Mouse (Mus musculus) left cerebral cortex, postnatal 25 days (tissue): ENCODE measurements around the gene Pbld1. TPM values are rescaled to one million over a fixed set of nuclear protein-coding genes. Genes with fewer than 3 reads are reported as not detected.

Experiments used
- DNase-seq, 2 experiments: peaks; one replicate each; pipeline ENCODE4 v3.0.0; 2022; ENCODE audit warnings: low spot score in 2 of 2, mixed read lengths in 1 of 2
- intact Hi-C: fragments of 180-260 bp; cut with DNase I; formaldehyde crosslinking; loops from one replicate; pipeline ENCODE4 v1.15.1; 2025
- total RNA-seq, 2 experiments: library from RNA; stranded (reverse); gene quantifications; 2 replicates each; pipeline ENCODE4 v1.2.3; 2021

Gene Pbld1
- total RNA-seq, 2 experiments from 2014 or later = 0.46 to 0.78 TPM

DNA sequence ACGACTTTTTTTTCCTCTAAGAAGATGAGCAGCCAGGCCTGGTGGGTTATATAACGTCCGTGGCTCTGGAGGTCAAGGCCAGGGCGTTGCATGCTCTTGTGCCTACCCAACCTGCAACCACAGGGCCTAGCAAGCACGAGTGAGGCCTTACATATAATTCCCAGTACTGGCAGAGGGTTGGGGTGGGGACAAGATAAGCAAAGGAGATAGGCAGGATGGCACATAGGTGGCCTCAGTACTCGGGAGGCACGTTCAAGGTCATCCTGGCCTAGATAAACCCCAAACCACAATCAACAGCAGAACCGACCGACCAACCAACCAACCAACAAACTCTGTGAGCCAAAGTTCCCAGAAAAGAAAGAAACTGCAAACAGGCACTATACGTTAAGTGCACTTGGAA lies 26.3 kb downstream of the Pbld1 start:
- intact Hi-C loops = loop anchor here (10.0 kb wide), 1 partner anchor 272 kb away; no protein-coding TSS in a partner anchor
- DNase-seq = no peak

GRCm38 (mm10) chr10:63089103-63089757 lies 29.3 kb downstream of the Pbld1 start:
- intact Hi-C loops = loop anchor here (10.0 kb wide), 1 partner anchor 274 kb away; no protein-coding TSS in a partner anchor
- no peak for DNase-seq

DNA sequence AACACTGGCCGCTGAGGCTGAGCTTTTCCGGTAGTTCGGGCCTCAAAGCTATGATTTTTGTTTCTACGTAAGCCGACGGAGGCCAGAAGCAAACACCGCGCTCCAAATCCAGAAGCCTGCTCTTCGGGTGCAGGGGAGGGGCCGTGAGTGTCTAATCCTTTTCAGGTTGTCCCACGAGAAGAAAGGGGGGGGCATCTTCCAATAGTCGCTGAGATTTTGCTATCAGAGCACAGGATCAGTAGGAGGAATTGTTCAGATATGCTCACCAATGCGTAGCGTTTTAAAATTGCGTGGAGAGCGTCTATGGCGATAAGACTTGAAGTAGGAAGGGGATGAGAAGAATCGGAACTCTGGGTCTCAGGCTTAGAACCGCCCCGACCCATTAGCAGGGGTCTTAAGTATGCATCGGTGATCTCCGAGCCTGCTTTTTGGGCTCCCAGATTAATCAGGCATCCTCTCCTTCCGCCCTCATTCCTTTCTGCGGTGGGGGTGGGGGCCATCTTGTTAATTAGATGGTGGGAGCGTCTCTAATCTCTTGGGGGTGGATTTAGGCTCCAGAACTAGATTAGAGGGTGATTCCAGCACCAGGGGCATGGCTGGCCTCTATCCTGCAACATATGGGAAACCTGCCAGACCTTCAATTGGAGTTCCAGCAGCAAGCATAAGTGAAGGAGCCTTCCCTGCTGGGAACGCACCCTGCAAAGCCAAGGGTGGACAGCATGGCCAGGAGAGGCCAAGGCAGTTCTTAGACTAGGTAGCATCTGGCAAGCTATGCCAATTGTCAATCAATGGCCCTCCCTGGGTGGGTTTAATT lies 30.0 kb downstream of the Pbld1 start:
- DNase-seq = peak; percentile 20 to 21
- intact Hi-C loops = loop anchor here (10.0 kb wide), 1 partner anchor 275 kb away; no protein-coding TSS in a partner anchor

- intact Hi-C loops = no loop called here
- no peak for DNase-seq
These were observed 32.0 kb downstream of the Pbld1 start for GRCm38 (mm10) chr10:63091915-63092314.

DNA sequence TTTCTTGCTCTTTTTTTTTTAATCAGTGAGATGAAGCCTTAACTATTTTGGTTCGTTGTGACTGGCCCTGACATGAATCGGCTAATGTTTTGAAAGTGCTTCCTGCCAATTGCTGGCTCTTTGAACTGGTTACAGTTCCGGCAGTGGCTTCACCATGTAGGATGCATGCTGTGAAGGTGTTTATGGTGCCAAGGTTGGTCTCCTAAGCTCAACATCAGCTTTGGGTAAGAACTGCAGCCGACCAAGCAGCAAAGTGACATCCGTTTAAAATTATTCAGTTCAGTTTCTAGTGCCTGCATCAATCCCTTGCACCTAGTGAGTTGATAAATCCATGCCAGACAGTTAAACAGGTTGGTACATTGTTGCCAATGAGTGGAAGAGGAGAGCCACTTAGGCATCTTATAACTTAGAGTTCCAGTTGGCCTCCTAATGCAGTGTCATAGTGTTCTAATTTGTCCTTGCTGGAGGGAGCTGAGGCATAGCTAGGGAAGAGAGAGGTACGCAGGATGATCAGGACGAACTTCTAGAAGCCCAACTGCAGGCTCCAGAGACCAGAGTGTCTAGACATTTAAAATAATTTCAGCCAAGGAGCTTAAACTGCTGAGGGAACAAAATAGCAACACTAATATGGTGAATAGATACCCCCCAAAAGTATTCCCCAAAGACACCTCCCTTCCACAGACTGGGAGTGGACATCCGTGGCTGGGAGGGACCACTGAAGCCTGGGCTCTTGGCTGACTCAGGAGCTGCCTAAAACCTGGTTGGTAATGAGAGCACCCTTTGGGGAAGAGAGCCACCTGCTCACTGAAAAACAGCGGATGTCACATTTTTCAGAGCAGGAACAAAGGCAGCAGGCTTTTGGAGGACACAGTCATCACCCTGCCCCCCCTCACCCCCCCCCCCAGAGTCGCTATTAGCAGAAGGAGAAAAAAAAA lies 32.9 kb downstream of the Pbld1 start:
- DNase-seq = no peak
- intact Hi-C loops = no loop called here

- intact Hi-C loops = no loop called here
- DNase-seq = no peak
These were observed 36.8 kb downstream of the Pbld1 start for GRCm38 (mm10) chr10:63096757-63097156.

GRCm38 (mm10) chr10:63098191-63098590 lies 38.2 kb downstream of the Pbld1 start:
- intact Hi-C loops = no loop called here
- DNase-seq = no peak

DNA sequence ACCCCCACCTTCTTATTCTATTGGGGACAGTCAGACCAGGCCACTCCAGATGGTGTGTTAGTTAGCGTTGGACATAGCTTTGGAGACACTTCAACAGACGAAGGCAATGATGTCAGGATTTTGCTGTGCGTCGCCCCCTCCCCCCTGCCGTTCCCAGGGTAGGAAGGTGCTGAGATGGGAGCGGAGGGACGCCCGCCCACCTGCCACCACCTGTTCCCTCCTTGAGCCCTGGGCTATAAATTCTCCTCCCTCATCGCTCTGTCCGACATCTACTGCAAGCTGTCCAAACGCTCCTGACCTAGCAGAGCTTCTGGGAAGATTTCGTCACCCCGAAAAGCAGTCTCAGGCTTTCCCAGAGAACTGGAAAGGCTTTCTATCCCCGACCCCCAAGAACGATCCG lies 39.6 kb downstream of the Pbld1 start, which contains the start of gene Atoh7:
Gene Atoh7 (plus strand): TSS at position 131 of the 400 bp plus-strand sequence.
- peak; percentile 13 to 82 for DNase-seq
- intact Hi-C loops = no loop called here

- DNase-seq = peak; percentile 75 to 81
- intact Hi-C loops = no loop called here
These were observed 40.1 kb downstream of the Pbld1 start for GRCm38 (mm10) chr10:63099941-63100562.

DNA sequence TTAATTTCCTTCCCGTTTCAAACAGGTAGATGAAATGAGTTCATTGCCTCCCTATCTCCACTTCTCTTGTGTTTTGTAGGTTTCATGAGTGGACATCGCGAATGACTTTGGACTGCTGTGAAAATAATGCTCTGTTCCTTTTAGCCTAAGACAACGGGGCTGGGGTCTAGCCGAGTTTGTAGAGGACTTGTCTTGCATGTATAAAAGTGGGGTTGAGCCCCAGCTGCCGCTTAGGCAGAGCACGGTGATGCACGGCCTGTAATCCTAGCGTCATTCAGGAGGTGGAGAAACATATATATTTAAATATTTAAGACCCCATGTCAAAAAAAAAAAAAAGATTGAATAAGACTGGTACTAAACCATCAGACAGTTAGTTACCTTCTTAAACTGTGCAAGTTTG lies 40.7 kb downstream of the Pbld1 start:
- intact Hi-C loops = no loop called here
- no peak for DNase-seq

DNA sequence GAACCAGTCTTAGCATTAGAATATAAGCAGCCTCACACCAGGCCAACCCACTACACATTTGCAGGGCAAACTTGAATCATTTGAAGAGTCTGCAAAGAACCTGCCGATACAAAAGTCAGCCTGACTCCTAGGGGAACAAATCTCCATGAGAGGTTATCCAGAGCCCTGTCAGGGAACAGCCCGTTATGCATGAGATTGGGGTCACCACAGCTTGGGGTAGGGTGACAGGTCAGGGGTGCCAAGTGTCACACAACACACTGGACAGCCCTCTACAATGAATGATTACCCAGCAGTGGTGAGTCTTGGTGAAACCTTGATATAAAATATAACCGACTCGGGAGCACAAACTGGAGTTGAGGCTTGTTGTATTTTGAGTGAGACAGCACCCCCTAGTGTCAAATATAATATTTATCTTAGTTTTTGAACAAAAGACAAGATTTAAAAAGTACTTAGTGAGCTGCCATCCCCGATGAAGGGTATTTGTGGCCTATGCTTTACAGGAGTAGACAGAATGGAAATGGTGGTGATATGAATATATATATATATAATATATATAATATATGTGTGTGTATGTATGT lies 53.2 kb downstream of the Pbld1 start:
- no peak for DNase-seq
- intact Hi-C loops = loop anchor here (10.0 kb wide), 1 partner anchor 88 kb away; the partner anchor contains the start of genes Hnrnph3 and Pbld2

GRCm38 (mm10) chr10:63113716-63114360 lies 53.9 kb downstream of the Pbld1 start:
- intact Hi-C loops = loop anchor here (10.0 kb wide), 1 partner anchor 89 kb away; the partner anchor contains the start of genes Hnrnph3 and Pbld2
- no peak for DNase-seq

- intact Hi-C loops = loop anchor here (10.0 kb wide), 1 partner anchor 91 kb away; the partner anchor contains the start of genes Hnrnph3 and Pbld2
- no peak for DNase-seq
These were observed 55.9 kb downstream of the Pbld1 start for GRCm38 (mm10) chr10:63115881-63116280.

DNA sequence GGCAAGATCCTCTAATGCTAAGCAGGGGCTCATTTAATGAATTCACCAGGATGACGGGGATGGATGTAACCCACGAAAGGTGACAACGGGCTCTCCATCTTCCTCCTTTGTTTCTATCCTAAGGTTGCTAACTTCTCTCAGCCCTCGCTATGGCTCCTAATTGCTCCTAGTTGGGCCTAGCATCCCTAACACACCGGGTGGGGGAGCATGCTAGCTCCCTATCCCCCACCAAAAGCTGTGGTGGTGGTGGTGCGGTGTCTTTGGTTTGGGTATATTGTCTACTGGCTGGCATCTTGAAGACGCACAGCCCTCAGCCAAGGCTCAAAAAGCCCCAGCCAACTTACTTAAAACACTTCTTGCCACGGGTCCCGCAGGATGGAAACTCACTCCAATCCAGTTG lies 56.4 kb downstream of the Pbld1 start:
- no peak for DNase-seq
- intact Hi-C loops = loop anchor here (10.0 kb wide), 1 partner anchor 92 kb away; the partner anchor contains the start of genes Hnrnph3 and Pbld2

DNA sequence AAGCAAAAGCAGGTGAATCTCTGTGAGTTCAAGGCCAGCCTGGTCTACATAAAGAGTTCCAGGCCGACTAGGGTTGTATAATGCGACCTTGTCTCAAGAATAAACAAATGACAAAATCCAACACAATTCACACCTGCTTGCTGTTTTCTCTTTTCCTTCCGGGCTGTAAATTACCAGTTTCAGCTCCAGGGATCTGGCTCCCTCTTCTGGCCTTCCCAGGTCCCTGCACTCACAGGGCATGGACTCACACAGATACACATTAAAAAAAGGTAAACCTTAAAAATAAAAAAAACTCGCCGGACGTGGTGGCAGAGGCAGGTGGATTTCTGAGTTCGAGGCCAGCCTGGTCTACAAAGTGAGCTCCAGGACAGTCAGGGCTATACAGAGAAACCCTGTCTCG lies 57.6 kb downstream of the Pbld1 start:
- no peak for DNase-seq
- intact Hi-C loops = loop anchor here (10.0 kb wide), 1 partner anchor 93 kb away; the partner anchor contains the start of genes Hnrnph3 and Pbld2

- DNase-seq = no peak
- intact Hi-C loops = loop anchor here (10.0 kb wide), 1 partner anchor 95 kb away; the partner anchor contains the start of genes Hnrnph3 and Pbld2
These were observed 60.0 kb downstream of the Pbld1 start for GRCm38 (mm10) chr10:63119916-63120315.

GRCm38 (mm10) chr10:63121961-63122360 lies 62.0 kb downstream of the Pbld1 start:
- intact Hi-C loops = no loop called here
- no peak for DNase-seq

- DNase-seq = peak; percentile 18 to 69
- intact Hi-C loops = no loop called here
These were observed 62.6 kb downstream of the Pbld1 start for GRCm38 (mm10) chr10:63122516-63122915.
